Mouse (Mus musculus): ENCODE results near the gene Jam2. TPM values are rescaled to one million over a fixed set of nuclear protein-coding genes. Genes with fewer than 3 reads are reported as not detected.

Jam2 gene
- polyA plus RNA-seq, 1 experiment from 2014 or later = 5.2 TPM

GRCm38 (mm10) chr16:84834344-84834743 is 60.4 kb downstream of the Jam2 start:
- Histone ChIP-seq H3K4me1 (ENCODE audit: insufficient read depth, low read length) (peaks cover 28% of the 10 kb centered on the region), H3K4me3 (ENCODE audit: low read length) (peak overlapping the region; percentile 99), H3K36me3 (ENCODE audit: insufficient read depth, low read length) (peaks cover 25% of the 10 kb centered on the region), H3K4me2 (replicated peaks; ENCODE audit: low read depth, low read length) (peak overlapping the region; percentile 74), H3K27me3 (ENCODE audit: insufficient read depth, low read length) (no peaks in the 10 kb centered on the region), H3K9me3 (ENCODE audit: low read length) (no peaks in the 10 kb centered on the region), H3K27ac (ENCODE audit: low read length) (peak overlapping the region; percentile 99), H3K9ac (replicated peaks; ENCODE audit: low read length) (peak overlapping the region; percentile 100)
- 0% methylated on average over 22 of the region's 22 CpGs for WGBS
- ATAC-seq (ENCODE audit: low FRiP score, low TSS enrichment) = no peak

- Histone ChIP-seq H3K9ac (replicated peaks; ENCODE audit: low read length) (peak within 1 kb of the TSS; percentile 100), H3K27ac (ENCODE audit: low read length) (peak within 1 kb of the TSS; percentile 99), H3K4me1 (ENCODE audit: insufficient read depth, low read length) (peaks cover 28% of the 10 kb centered on the region), H3K9me3 (ENCODE audit: low read length) (no peaks in the 10 kb centered on the region), H3K4me3 (ENCODE audit: low read length) (peak within 1 kb of the TSS; percentile 99), H3K4me2 (replicated peaks; ENCODE audit: low read depth, low read length) (peak within 1 kb of the TSS; percentile 74), H3K27me3 (ENCODE audit: insufficient read depth, low read length) (no peaks in the 10 kb centered on the region), H3K36me3 (ENCODE audit: insufficient read depth, low read length) (peaks cover 23% of the 10 kb centered on the region)
- under 1% methylated on average over 49 of the region's 52 CpGs for WGBS
- peak; percentile 96 for ATAC-seq (ENCODE audit: low FRiP score, low TSS enrichment)
These were observed 61.0 kb downstream of the Jam2 start, which contains the start of gene Gabpa for GRCm38 (mm10) chr16:84834745-84835440. Gabpa (plus strand) TSS chr16:84834925.

DNA sequence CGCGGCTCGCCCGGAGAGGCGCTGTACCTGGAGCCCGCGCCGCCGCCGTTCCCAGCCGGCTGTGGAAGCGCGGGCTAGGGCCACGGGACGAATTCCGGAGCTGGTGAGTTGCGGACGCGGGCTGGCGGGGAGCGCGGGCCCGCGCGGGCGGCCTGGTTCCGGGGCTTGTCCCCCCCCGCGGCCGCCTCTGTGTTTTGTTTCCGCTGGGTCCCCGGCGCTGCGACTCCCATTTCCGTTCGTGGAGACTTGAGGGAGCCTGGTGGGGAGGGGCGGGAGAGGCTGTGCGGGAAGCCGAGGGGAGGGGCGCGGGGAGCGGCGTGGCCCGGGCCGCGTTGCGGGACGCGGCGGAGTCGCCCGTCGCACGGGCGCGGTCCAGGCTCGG is 61.5 kb downstream of the Jam2 start, which contains the start of gene Atp5j:
TSS of gene Atp5j (minus strand) at position 185 of the 382 bp plus-strand sequence.
- Histone ChIP-seq H3K27me3 (ENCODE audit: insufficient read depth, low read length) (no peaks in the 10 kb centered on the region), H3K9me3 (ENCODE audit: low read length) (no peaks in the 10 kb centered on the region), H3K4me2 (replicated peaks; ENCODE audit: low read depth, low read length) (peak within 1 kb of the TSS; percentile 74), H3K4me1 (ENCODE audit: insufficient read depth, low read length) (peaks cover 28% of the 10 kb centered on the region), H3K9ac (replicated peaks; ENCODE audit: low read length) (peak within 1 kb of the TSS; percentile 100), H3K4me3 (ENCODE audit: low read length) (peak within 1 kb of the TSS; percentile 99), H3K27ac (ENCODE audit: low read length) (peak within 1 kb of the TSS; percentile 99), H3K36me3 (ENCODE audit: insufficient read depth, low read length) (peaks cover 23% of the 10 kb centered on the region)
- peak; percentile 73 for ATAC-seq (ENCODE audit: low FRiP score, low TSS enrichment)
- WGBS = 1% methylated on average over 57 of the region's 57 CpGs

GRCm38 (mm10) chr16:84835823-84836743 is 62.2 kb downstream of the Jam2 start:
- H3K4me1 ChIP-seq (ENCODE audit: insufficient read depth, low read length) = peaks cover 28% of the 10 kb centered on the region
- no peaks in the 10 kb centered on the region for H3K9me3 ChIP-seq (ENCODE audit: low read length)
- peak overlapping the region; percentile 99 for H3K27ac ChIP-seq (ENCODE audit: low read length)
- peak overlapping the region; percentile 100 for H3K9ac ChIP-seq (replicated peaks; ENCODE audit: low read length)
- H3K36me3 ChIP-seq (ENCODE audit: insufficient read depth, low read length) = peaks cover 21% of the 10 kb centered on the region
- peak overlapping the region; percentile 99 for H3K4me3 ChIP-seq (ENCODE audit: low read length)
- no peaks in the 10 kb centered on the region for H3K27me3 ChIP-seq (ENCODE audit: insufficient read depth, low read length)
- H3K4me2 ChIP-seq (replicated peaks; ENCODE audit: low read depth, low read length) = peak overlapping the region; percentile 74
- ATAC-seq (ENCODE audit: low FRiP score, low TSS enrichment) = peak; percentile 21
- WGBS = 5% methylated on average over 29 of the region's 29 CpGs

GRCm38 (mm10) chr16:84838576-84838975 is 64.7 kb downstream of the Jam2 start:
- ATAC-seq (ENCODE audit: low FRiP score, low TSS enrichment) = no peak
- 83% methylated on average over 2 of the region's 2 CpGs for WGBS

GRCm38 (mm10) chr16:84853492-84853891 is 79.6 kb downstream of the Jam2 start:
- H3K4me2 ChIP-seq (replicated peaks; ENCODE audit: low read depth, low read length) = no peak overlapping the region
- H3K27me3 ChIP-seq (ENCODE audit: insufficient read depth, low read length) = no peaks in the 10 kb centered on the region
- no peaks in the 10 kb centered on the region for H3K9me3 ChIP-seq (ENCODE audit: low read length)
- no peak overlapping the region for H3K27ac ChIP-seq (ENCODE audit: low read length)
- H3K4me3 ChIP-seq (ENCODE audit: low read length) = no peak overlapping the region
- WGBS = 91% methylated on average over 6 of the region's 6 CpGs
- H3K4me1 ChIP-seq (ENCODE audit: insufficient read depth, low read length) = no peaks in the 10 kb centered on the region
- ATAC-seq (ENCODE audit: low FRiP score, low TSS enrichment) = no peak
- H3K9ac ChIP-seq (replicated peaks; ENCODE audit: low read length) = no peak overlapping the region
- H3K36me3 ChIP-seq (ENCODE audit: insufficient read depth, low read length) = peaks cover 58% of the 10 kb centered on the region

More at GRCm38 (mm10) chr16:84838576-84838975, 64.7 kb downstream of the Jam2 start:
- Histone ChIP-seq H3K4me3 (ENCODE audit: low read length) (no peak overlapping the region), H3K9me3 (ENCODE audit: low read length) (no peaks in the 10 kb centered on the region), H3K4me2 (replicated peaks; ENCODE audit: low read depth, low read length) (no peak overlapping the region), H3K36me3 (ENCODE audit: insufficient read depth, low read length) (peaks cover 15% of the 10 kb centered on the region), H3K27me3 (ENCODE audit: insufficient read depth, low read length) (no peaks in the 10 kb centered on the region), H3K9ac (replicated peaks; ENCODE audit: low read length) (no peak overlapping the region), H3K27ac (ENCODE audit: low read length) (no peak overlapping the region), H3K4me1 (ENCODE audit: insufficient read depth, low read length) (peaks cover 11% of the 10 kb centered on the region; the same call in 1 of the 2 replicates)

DNA sequence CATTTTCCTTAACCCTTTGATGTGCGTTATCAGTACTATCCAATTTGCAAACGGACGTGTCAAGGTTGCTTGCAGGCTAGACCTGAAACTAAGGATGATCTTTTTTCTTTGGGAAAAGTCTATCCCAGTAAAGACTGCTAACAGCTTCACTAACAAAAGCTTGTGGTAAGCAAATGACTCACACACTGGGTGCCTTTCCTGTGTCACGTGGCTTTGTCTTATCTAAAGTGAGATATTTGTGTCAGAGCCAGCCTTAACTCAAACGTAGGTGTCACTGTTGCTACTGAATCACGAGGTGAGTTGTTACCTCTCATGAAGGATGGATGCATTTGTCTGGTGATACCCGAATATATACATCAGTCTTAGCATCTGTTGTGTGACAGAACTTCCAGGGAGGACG is 90.7 kb downstream of the Jam2 start:
- ATAC-seq (ENCODE audit: low FRiP score, low TSS enrichment) = no peak
- no peak overlapping the region for H3K4me3 ChIP-seq (ENCODE audit: low read length)
- no peak overlapping the region for H3K4me2 ChIP-seq (replicated peaks; ENCODE audit: low read depth, low read length)
- no peak overlapping the region for H3K27ac ChIP-seq (ENCODE audit: low read length)
- H3K9ac ChIP-seq (replicated peaks; ENCODE audit: low read length) = no peak overlapping the region
- 92% methylated on average over 8 of the region's 8 CpGs for WGBS
- no peaks in the 10 kb centered on the region for H3K9me3 ChIP-seq (ENCODE audit: low read length)
- H3K27me3 ChIP-seq (ENCODE audit: insufficient read depth, low read length) = no peaks in the 10 kb centered on the region
- peaks cover 24% of the 10 kb centered on the region for H3K36me3 ChIP-seq (ENCODE audit: insufficient read depth, low read length)
- H3K4me1 ChIP-seq (ENCODE audit: insufficient read depth, low read length) = no peaks in the 10 kb centered on the region

- H3K4me3 ChIP-seq (ENCODE audit: low read length) = no peak overlapping the region
- 84% methylated on average over 8 of the region's 8 CpGs for WGBS
- no peak for ATAC-seq (ENCODE audit: low FRiP score, low TSS enrichment)
- no peak overlapping the region for H3K9ac ChIP-seq (replicated peaks; ENCODE audit: low read length)
- H3K9me3 ChIP-seq (ENCODE audit: low read length) = no peaks in the 10 kb centered on the region
- no peak overlapping the region for H3K27ac ChIP-seq (ENCODE audit: low read length)
- H3K36me3 ChIP-seq (ENCODE audit: insufficient read depth, low read length) = no peaks in the 10 kb centered on the region
- peaks cover 5% of the 10 kb centered on the region; the same call in 1 of the 2 replicates for H3K4me1 ChIP-seq (ENCODE audit: insufficient read depth, low read length)
- no peak overlapping the region for H3K4me2 ChIP-seq (replicated peaks; ENCODE audit: low read depth, low read length)
- no peaks in the 10 kb centered on the region for H3K27me3 ChIP-seq (ENCODE audit: insufficient read depth, low read length)
These were observed 99.9 kb downstream of the Jam2 start for GRCm38 (mm10) chr16:84873805-84874204.

DNA sequence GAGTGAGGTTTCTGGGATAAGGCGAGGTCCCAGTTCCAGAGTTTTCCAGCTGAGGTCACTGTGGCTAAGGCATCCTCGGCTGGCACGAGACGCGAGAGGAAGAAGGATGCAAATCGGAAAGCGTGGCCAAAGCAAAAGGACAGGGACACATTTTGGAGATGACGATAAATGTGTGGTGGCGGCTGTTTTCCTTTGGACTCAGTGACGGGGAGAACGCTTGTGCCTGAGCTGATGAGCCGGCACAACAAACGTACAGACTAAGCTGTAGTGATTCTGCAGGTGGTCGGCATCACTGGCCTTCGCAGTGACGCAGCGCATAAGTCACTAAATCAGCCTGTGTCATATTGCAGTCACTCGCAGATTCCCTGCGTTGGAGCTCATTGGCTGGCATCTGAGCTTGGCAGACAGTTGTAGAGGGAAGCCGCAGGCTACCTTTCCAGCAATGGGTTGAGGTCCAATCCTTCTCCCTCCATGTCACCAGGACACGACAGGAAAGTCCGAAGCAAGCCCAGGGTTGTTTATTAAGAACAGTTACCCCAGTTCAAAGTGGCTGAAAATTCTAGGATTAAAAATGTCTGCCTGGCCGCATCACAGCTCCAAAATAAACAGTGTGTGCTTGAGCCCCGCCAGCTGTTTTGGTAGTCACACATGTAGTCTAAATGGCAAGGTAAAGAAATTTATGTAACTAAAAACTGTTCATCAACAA is 101.2 kb downstream of the Jam2 start:
- Histone ChIP-seq H3K4me3 (ENCODE audit: low read length) (peak overlapping the region; percentile 32), H3K9ac (replicated peaks; ENCODE audit: low read length) (0 out of 2 replicates have a peak overlapping the region, but pooled peaks have one; percentile 35), H3K27me3 (ENCODE audit: insufficient read depth, low read length) (no peaks in the 10 kb centered on the region), H3K27ac (ENCODE audit: low read length) (peak overlapping the region; percentile 68), H3K36me3 (ENCODE audit: insufficient read depth, low read length) (no peaks in the 10 kb centered on the region), H3K4me2 (replicated peaks; ENCODE audit: low read depth, low read length) (peak overlapping the region; percentile 52), H3K9me3 (ENCODE audit: low read length) (no peaks in the 10 kb centered on the region), H3K4me1 (ENCODE audit: insufficient read depth, low read length) (peaks cover 5% of the 10 kb centered on the region; the same call in 1 of the 2 replicates)
- peak; percentile 52 for ATAC-seq (ENCODE audit: low FRiP score, low TSS enrichment)
- 50% methylated on average over 24 of the region's 24 CpGs for WGBS
